Mouse (Mus musculus): Measurements from ENCODE around the gene Hist1h2bj.

The Hist1h2bj gene

GRCm38 (mm10) chr13:22042568-22043502, at the start of gene Hist1h2bj, which contains the start of gene Hist1h2ag:
Gene Hist1h2bj (plus strand): TSS chr13:22043214.
Gene Hist1h2ag (minus strand): TSS chr13:22042944.
- peak; percentile 71 for DNase-seq (ENCODE audit: low spot score)

- DNase-seq (ENCODE audit: low spot score): no peak
Observed at GRCm38 (mm10) chr13:21993957-21994738, 48.9 kb upstream of the Hist1h2bj start.

- DNase-seq (ENCODE audit: low spot score): no peak
Observed at GRCm38 (mm10) chr13:21994896-21995295, 48.1 kb upstream of the Hist1h2bj start.

GRCm38 (mm10) chr13:21995331-21995914, 47.6 kb upstream of the Hist1h2bj start:
- no peak for DNase-seq (ENCODE audit: low spot score)

GRCm38 (mm10) chr13:21996101-21996839, 46.7 kb upstream of the Hist1h2bj start:
- no peak for DNase-seq (ENCODE audit: low spot score)

GRCm38 (mm10) chr13:21996840-21997185, 46.2 kb upstream of the Hist1h2bj start:
- DNase-seq (ENCODE audit: low spot score): no peak

GRCm38 (mm10) chr13:21997201-21997820, 45.7 kb upstream of the Hist1h2bj start:
- no peak for DNase-seq (ENCODE audit: low spot score)

- DNase-seq (ENCODE audit: low spot score): no peak
Observed at GRCm38 (mm10) chr13:21997821-21998220, 45.2 kb upstream of the Hist1h2bj start.

GRCm38 (mm10) chr13:21998412-21998811, 44.6 kb upstream of the Hist1h2bj start:
- DNase-seq (ENCODE audit: low spot score): no peak

GRCm38 (mm10) chr13:21999147-21999546, 43.9 kb upstream of the Hist1h2bj start:
- DNase-seq (ENCODE audit: low spot score): no peak

GRCm38 (mm10) chr13:22001346-22001745, 41.7 kb upstream of the Hist1h2bj start:
- DNase-seq (ENCODE audit: low spot score): no peak

- DNase-seq (ENCODE audit: low spot score): no peak
Observed at GRCm38 (mm10) chr13:22001823-22002222, 41.2 kb upstream of the Hist1h2bj start.

GRCm38 (mm10) chr13:22005605-22006333, 37.2 kb upstream of the Hist1h2bj start:
- peak; percentile 58 for DNase-seq (ENCODE audit: low spot score)

- peak; percentile 40 for DNase-seq (ENCODE audit: low spot score)
Observed at GRCm38 (mm10) chr13:22006334-22007120, 36.5 kb upstream of the Hist1h2bj start.

- DNase-seq (ENCODE audit: low spot score): no peak
Observed at GRCm38 (mm10) chr13:22007121-22007510, 35.9 kb upstream of the Hist1h2bj start.

- no peak for DNase-seq (ENCODE audit: low spot score)
Observed at GRCm38 (mm10) chr13:22007872-22008271, 35.1 kb upstream of the Hist1h2bj start.

- no peak for DNase-seq (ENCODE audit: low spot score)
Observed at GRCm38 (mm10) chr13:22008707-22009106, 34.3 kb upstream of the Hist1h2bj start.

GRCm38 (mm10) chr13:22009642-22010041, 33.4 kb upstream of the Hist1h2bj start, which contains the start of gene Prss16:
Gene Prss16 (minus strand): TSS chr13:22009742.
- DNase-seq (ENCODE audit: low spot score): no peak

GRCm38 (mm10) chr13:22013716-22014115, 29.3 kb upstream of the Hist1h2bj start:
- DNase-seq (ENCODE audit: low spot score): no peak

- DNase-seq (ENCODE audit: low spot score): no peak
Observed at GRCm38 (mm10) chr13:22014411-22014845, 28.6 kb upstream of the Hist1h2bj start.

All from ovary, postnatal 36 days (tissue).